Comparison of ENCODE assay signal across 14 mouse cellular contexts in genomic region chr4:81275957-81276715, GRCm38 (mm10).
DNase-seq lines count a peak whose midpoint lies in the region; ATAC-seq and TF ChIP-seq lines count a peak whose summit lies in the region.
"Had no signal": no experiment of that assay in that cellular context is flagged by ENCODE, and none has a peak within 500 bp of the region (broad histone marks: within the 10 kb centered on the region; RNA-seq: fewer than 3 reads in every experiment).

No protein-coding gene starts in this region.

- H3K27me3 ChIP-seq in embryonic facial prominence, embryonic 11.5 days (ENCODE audit: control insufficient read depth, insufficient read depth, low read length), result no peaks in the 10 kb centered on the region
- H3K27me3 ChIP-seq in embryonic facial prominence, embryonic 10.5 days (replicated peaks; ENCODE audit: low read depth, poor library complexity, severe bottlenecking), result no peaks in the 10 kb centered on the region
- H3K27me3 ChIP-seq in stomach, embryonic 14.5 days (ENCODE audit: control insufficient read depth, insufficient read depth, low read length), result no peaks in the 10 kb centered on the region
- no peaks in the 10 kb centered on the region for H3K27me3 ChIP-seq in stomach, postnatal 0 days (ENCODE audit: control insufficient read depth, insufficient read depth, low read length)
- no peaks in the 10 kb centered on the region for H3K27me3 ChIP-seq in kidney, postnatal 0 days (ENCODE audit: insufficient read depth, low read length)
- H3K27me3 ChIP-seq: forebrain, embryonic 12.5 days; hindbrain, embryonic 13.5 days had no signal

- H3K4me1 ChIP-seq in embryonic facial prominence, embryonic 11.5 days (ENCODE audit: control insufficient read depth, insufficient read depth, low read length), result no peaks in the 10 kb centered on the region
- no peaks in the 10 kb centered on the region for H3K4me1 ChIP-seq in embryonic facial prominence, embryonic 10.5 days
- H3K4me1 ChIP-seq in stomach, embryonic 14.5 days (ENCODE audit: control insufficient read depth, insufficient read depth, low read length), result no peaks in the 10 kb centered on the region
- H3K4me1 ChIP-seq in stomach, postnatal 0 days (replicated peaks; ENCODE audit: control insufficient read depth, insufficient read depth), result no peaks in the 10 kb centered on the region
- H3K4me1 ChIP-seq in kidney, postnatal 0 days (replicated peaks; ENCODE audit: insufficient read depth, low read length), result peaks cover 4% of the 10 kb centered on the region; the same call in 1 of the 2 replicates
- H3K4me1 ChIP-seq: hindbrain, embryonic 13.5 days; limb, embryonic 10.5 days had no signal

- H3K27ac ChIP-seq in embryonic facial prominence, embryonic 11.5 days (replicated peaks; ENCODE audit: low read depth, low read length), result no peak overlapping the region
- H3K27ac ChIP-seq in embryonic facial prominence, embryonic 10.5 days (replicated peaks), result no peak overlapping the region
- H3K27ac ChIP-seq in stomach, embryonic 14.5 days (ENCODE audit: low read length), result peak overlapping the region; percentile 33; the same call in 1 of the 2 replicates
- no peak overlapping the region for H3K27ac ChIP-seq in stomach, postnatal 0 days (replicated peaks)
- H3K27ac ChIP-seq in kidney, postnatal 0 days, result peak overlapping the region; percentile 72
- H3K27ac ChIP-seq: forebrain, embryonic 12.5 days; hindbrain, embryonic 13.5 days; limb, embryonic 10.5 days had no signal

- DNase-seq in embryonic facial prominence, embryonic 11.5 days (ENCODE audit: low spot score), result peak; percentile 6
- DNase-seq in embryonic facial prominence, embryonic 10.5 days (ENCODE audit: low spot score), result no peak
- DNase-seq in stomach, postnatal 0 days (ENCODE audit: low spot score), result no peak
- DNase-seq in kidney, postnatal 0 days (ENCODE audit: low spot score), result peak; percentile 66
- DNase-seq in adrenal gland, adult (ENCODE audit: inconsistent age in 2 of 2, low spot score in 1 of 2), result no peak
- no peak for DNase-seq in urinary bladder, postnatal 14 days (ENCODE audit: low spot score)
- DNase-seq: cerebellum, adult 18-20 months; right cerebral cortex, postnatal 25 days; thymus, postnatal 36 days had no signal

- H3K4me3 ChIP-seq in embryonic facial prominence, embryonic 11.5 days (ENCODE audit: low read depth, low read length), result no peak overlapping the region
- H3K4me3 ChIP-seq in embryonic facial prominence, embryonic 10.5 days, result no peak overlapping the region
- no peak overlapping the region for H3K4me3 ChIP-seq in stomach, embryonic 14.5 days (ENCODE audit: low read depth, low read length)
- no peak overlapping the region for H3K4me3 ChIP-seq in stomach, postnatal 0 days (ENCODE audit: low read depth, low read length)
- H3K4me3 ChIP-seq in kidney, postnatal 0 days (replicated peaks; ENCODE audit: low read depth, low read length), result no peak overlapping the region
- H3K4me3 ChIP-seq: forebrain, embryonic 12.5 days; hindbrain, embryonic 13.5 days; limb, embryonic 10.5 days had no signal

- H3K9me3 ChIP-seq in embryonic facial prominence, embryonic 11.5 days (replicated peaks; ENCODE audit: control insufficient read depth, low read length), result no peaks in the 10 kb centered on the region
- no peaks in the 10 kb centered on the region for H3K9me3 ChIP-seq in embryonic facial prominence, embryonic 10.5 days
- no peaks in the 10 kb centered on the region for H3K9me3 ChIP-seq in stomach, embryonic 14.5 days (ENCODE audit: control insufficient read depth, low read depth, low read length)
- no peaks in the 10 kb centered on the region for H3K9me3 ChIP-seq in stomach, postnatal 0 days (ENCODE audit: control insufficient read depth, low read length)
- H3K9me3 ChIP-seq in kidney, postnatal 0 days (replicated peaks; ENCODE audit: low read length), result no peaks in the 10 kb centered on the region
- H3K9me3 ChIP-seq: forebrain, embryonic 12.5 days; hindbrain, embryonic 13.5 days; limb, embryonic 10.5 days had no signal

- no peaks in the 10 kb centered on the region for H3K36me3 ChIP-seq in embryonic facial prominence, embryonic 11.5 days (replicated peaks; ENCODE audit: control insufficient read depth, insufficient read depth, low read depth, low read length)
- peaks cover 42% of the 10 kb centered on the region for H3K36me3 ChIP-seq in embryonic facial prominence, embryonic 10.5 days (replicated peaks)
- peaks cover 4% of the 10 kb centered on the region; the same call in 1 of the 2 replicates for H3K36me3 ChIP-seq in stomach, embryonic 14.5 days (ENCODE audit: control insufficient read depth, insufficient read depth, low read length)
- H3K36me3 ChIP-seq in stomach, postnatal 0 days (ENCODE audit: control insufficient read depth, insufficient read depth, low read length), result no peaks in the 10 kb centered on the region
- 0 out of 2 replicates have a peak, but pooled peaks cover 2% of the 10 kb centered on the region for H3K36me3 ChIP-seq in kidney, postnatal 0 days (ENCODE audit: insufficient read depth, low read length)
- H3K36me3 ChIP-seq: hindbrain, embryonic 13.5 days had no signal

- TF ChIP-seq EP300 in stomach, postnatal 0 days (optimal IDR thresholded peaks at IDR 0.05), result no peak

- 52% methylated on average over 6 of the region's 6 CpGs for WGBS in embryonic facial prominence, embryonic 11.5 days
- 50% methylated on average over 6 of the region's 6 CpGs for WGBS in embryonic facial prominence, embryonic 10.5 days
- WGBS in stomach, embryonic 14.5 days, result 46% methylated on average over 6 of the region's 6 CpGs
- 46% methylated on average over 6 of the region's 6 CpGs for WGBS in stomach, postnatal 0 days
- WGBS in kidney, postnatal 0 days, result 54% methylated on average over 6 of the region's 6 CpGs

- TF ChIP-seq CTCF in stomach, postnatal 0 days (IDR thresholded peaks at IDR 0.05; ENCODE audit: low read depth), result no peak
- no peak for TF ChIP-seq CTCF in kidney, postnatal 0 days (IDR thresholded peaks at IDR 0.05; ENCODE audit: low read depth)

- no peak overlapping the region for H3K4me2 ChIP-seq in embryonic facial prominence, embryonic 11.5 days (ENCODE audit: low read depth, low read length)
- H3K4me2 ChIP-seq in stomach, embryonic 14.5 days (replicated peaks; ENCODE audit: low read depth, low read length), result no peak overlapping the region
- H3K4me2 ChIP-seq in stomach, postnatal 0 days (replicated peaks; ENCODE audit: low read depth), result no peak overlapping the region
- no peak overlapping the region for H3K4me2 ChIP-seq in kidney, postnatal 0 days (ENCODE audit: low read length)
- H3K4me2 ChIP-seq: forebrain, embryonic 12.5 days; hindbrain, embryonic 13.5 days had no signal

- ATAC-seq in embryonic facial prominence, embryonic 11.5 days (replicated peaks; ENCODE audit: insufficient number of reproducible peaks, low FRiP score, low TSS enrichment, low read depth), result no peak
- ATAC-seq in stomach, embryonic 14.5 days (ENCODE audit: insufficient number of reproducible peaks, insufficient read depth, low FRiP score, low read depth), result no peak
- ATAC-seq in stomach, postnatal 0 days (ENCODE audit: low FRiP score, low TSS enrichment), result no peak
- peak; percentile 74 for ATAC-seq in kidney, postnatal 0 days (replicated peaks; ENCODE audit: low FRiP score, low read depth)
- no peak for ATAC-seq in frontal cortex, adult (ENCODE audit: low TSS enrichment)

- H3K9ac ChIP-seq in embryonic facial prominence, embryonic 11.5 days (replicated peaks; ENCODE audit: low read length), result no peak overlapping the region
- no peak overlapping the region for H3K9ac ChIP-seq in stomach, embryonic 14.5 days (replicated peaks; ENCODE audit: low read depth, low read length)
- H3K9ac ChIP-seq in stomach, postnatal 0 days (ENCODE audit: low read length), result no peak overlapping the region
- no peak overlapping the region for H3K9ac ChIP-seq in kidney, postnatal 0 days (ENCODE audit: low read depth, low read length)
- H3K9ac ChIP-seq: forebrain, embryonic 12.5 days; hindbrain, embryonic 13.5 days had no signal

Comparison
In these comparisons a context has a peak if more than half of its experiments do, and no peak if none do; other contexts are left out.
1. DNase-seq: peak in embryonic facial prominence, embryonic 11.5 days (single experiment) and kidney, postnatal 0 days (single experiment); none in embryonic facial prominence, embryonic 10.5 days (single experiment), stomach, postnatal 0 days (single experiment), adrenal gland, adult (0 of 2) and urinary bladder, postnatal 14 days (single experiment).
2. H3K27ac ChIP-seq: peak in stomach, embryonic 14.5 days (single experiment) and kidney, postnatal 0 days (single experiment); none in embryonic facial prominence, embryonic 11.5 days (single experiment), embryonic facial prominence, embryonic 10.5 days (single experiment) and stomach, postnatal 0 days (single experiment).